Mouse (Mus musculus) layer of hippocampus, postnatal 25 days (tissue): ENCODE results near the gene Map3k12. TPM values are rescaled to one million over a fixed set of nuclear protein-coding genes. Genes with fewer than 3 reads are reported as not detected.

Source experiments
- DNase-seq, 2 experiments: peaks; one replicate each; pipeline ENCODE4 v3.0.0; 2022; ENCODE audit warnings: mixed read lengths in 2 of 2, low spot score in 1 of 2; ENCODE audit errors: extremely low spot score in 1 of 2
- total RNA-seq, 2 experiments: library from RNA; stranded (reverse); gene quantifications; 2 replicates each; pipeline ENCODE4 v1.2.3; 2021

Map3k12 gene
- 100 to 1,000 TPM in 1 of 2 experiments, 10 to 100 TPM in 1; 94.0 to 102 TPM for total RNA-seq

- peak; percentile 61 to 76 for DNase-seq
Observed at GRCm38 (mm10) chr15:102516728-102517404, at the start of gene Map3k12. Gene Map3k12, minus strand, starts transcription at chr15:102517064.

- no peak for DNase-seq
Observed at GRCm38 (mm10) chr15:102563681-102564080, 46.8 kb upstream of the Map3k12 start.

- no peak for DNase-seq
Observed at GRCm38 (mm10) chr15:102563061-102563460, 46.2 kb upstream of the Map3k12 start.

- DNase-seq: no peak
Observed at GRCm38 (mm10) chr15:102562491-102562890, 45.6 kb upstream of the Map3k12 start.

- DNase-seq: no peak
Observed at GRCm38 (mm10) chr15:102557580-102557979, 40.7 kb upstream of the Map3k12 start.

- DNase-seq: no peak
Observed at GRCm38 (mm10) chr15:102555581-102555980, 38.7 kb upstream of the Map3k12 start.

- DNase-seq: no peak
Observed at GRCm38 (mm10) chr15:102552599-102552998, 35.7 kb upstream of the Map3k12 start.

GRCm38 (mm10) chr15:102547478-102547877 is 30.6 kb upstream of the Map3k12 start:
- DNase-seq: no peak

GRCm38 (mm10) chr15:102546677-102547427 is 30.0 kb upstream of the Map3k12 start:
- peak; percentile 64 to 73 for DNase-seq

- no peak for DNase-seq
Observed at GRCm38 (mm10) chr15:102546246-102546645, 29.4 kb upstream of the Map3k12 start.

- no peak for DNase-seq
Observed at GRCm38 (mm10) chr15:102544801-102545200, 27.9 kb upstream of the Map3k12 start.

GRCm38 (mm10) chr15:102533926-102534325 is 17.1 kb upstream of the Map3k12 start:
- DNase-seq: no peak

- DNase-seq: no peak
Observed at GRCm38 (mm10) chr15:102532106-102532900, 15.4 kb upstream of the Map3k12 start.

- DNase-seq: no peak
Observed at GRCm38 (mm10) chr15:102531586-102531985, 14.7 kb upstream of the Map3k12 start.

GRCm38 (mm10) chr15:102530566-102530965 is 13.7 kb upstream of the Map3k12 start:
- no peak for DNase-seq

- DNase-seq: no peak
Observed at GRCm38 (mm10) chr15:102528396-102528795, 11.5 kb upstream of the Map3k12 start.

GRCm38 (mm10) chr15:102527936-102528335 is 11.1 kb upstream of the Map3k12 start:
- DNase-seq: no peak

- DNase-seq: no peak
Observed at GRCm38 (mm10) chr15:102526111-102527002, 9.5 kb upstream of the Map3k12 start.

GRCm38 (mm10) chr15:102524892-102525485 is 8.1 kb upstream of the Map3k12 start, which contains the start of gene Npff:
Gene Npff, minus strand, starts transcription at chr15:102524942.
- DNase-seq: peak; percentile 68 to 83
